22 mouse cellular contexts compared by ENCODE assay signal in genomic region chr3:116441518-116442205, GRCm38 (mm10).
"Had no signal": no experiment of that assay in that cellular context is flagged by ENCODE, and none has a peak within 500 bp of the region (broad histone marks: within the 10 kb centered on the region; RNA-seq: fewer than 3 reads in every experiment).

No protein-coding gene starts in this region.

- H3K4me1 ChIP-seq: limb, embryonic 13.5 days; liver, embryonic 12.5 days; liver, embryonic 15.5 days; lung, embryonic 15.5 days; neural tube, embryonic 12.5 days; neural tube, embryonic 15.5 days; stomach, embryonic 15.5 days had no signal

- H3K4me3 ChIP-seq: left cerebral cortex, adult 2 months; limb, embryonic 13.5 days; liver, embryonic 12.5 days; liver, embryonic 15.5 days; lung, embryonic 15.5 days; neural tube, embryonic 12.5 days; neural tube, embryonic 15.5 days; stomach, embryonic 15.5 days had no signal

- H3K9ac ChIP-seq: limb, embryonic 13.5 days; liver, embryonic 12.5 days; liver, embryonic 15.5 days; lung, embryonic 15.5 days; neural tube, embryonic 12.5 days; neural tube, embryonic 15.5 days; stomach, embryonic 15.5 days had no signal

- ATAC-seq: liver, embryonic 12.5 days had no signal

- H3K9me3 ChIP-seq: limb, embryonic 13.5 days; liver, embryonic 12.5 days; liver, embryonic 15.5 days; lung, embryonic 15.5 days; neural tube, embryonic 12.5 days; neural tube, embryonic 15.5 days; stomach, embryonic 15.5 days had no signal

- H3K27ac ChIP-seq: kidney, postnatal 0 days; left cerebral cortex, adult 2 months; limb, embryonic 13.5 days; liver, embryonic 12.5 days; liver, embryonic 15.5 days; lung, embryonic 15.5 days; neural tube, embryonic 12.5 days; neural tube, embryonic 15.5 days; stomach, embryonic 15.5 days had no signal

- H3K27me3 ChIP-seq: limb, embryonic 13.5 days; liver, embryonic 15.5 days; lung, embryonic 15.5 days; neural tube, embryonic 12.5 days; neural tube, embryonic 15.5 days; stomach, embryonic 15.5 days had no signal

- DNase-seq: kidney, postnatal 25 days; layer of hippocampus, postnatal 36 days; left cerebral cortex, postnatal 4 days; liver; lung, adult 18-20 months; lung, postnatal 10 days; lung, postnatal 36 days; midbrain, embryonic 14.5 days; right cerebral cortex, adult 18-20 months; right cerebral cortex, postnatal 14 days; right cerebral cortex, postnatal 4 days; thymus, postnatal 36 days had no signal

- H3K4me2 ChIP-seq: limb, embryonic 13.5 days; liver, embryonic 12.5 days; liver, embryonic 15.5 days; lung, embryonic 15.5 days; midbrain, embryonic 11.5 days; neural tube, embryonic 12.5 days; neural tube, embryonic 15.5 days; stomach, embryonic 15.5 days had no signal

- H3K36me3 ChIP-seq: limb, embryonic 13.5 days; liver, embryonic 12.5 days; liver, embryonic 15.5 days; lung, embryonic 15.5 days; neural tube, embryonic 12.5 days; neural tube, embryonic 15.5 days; stomach, embryonic 15.5 days had no signal
